Mouse (Mus musculus) forebrain, embryonic 10.5 days (tissue): ENCODE measurements at regions not wholly inside any gene's neighbourhood (a gene's known extent, or its start where the extent isn't known, plus 50 kb on each side); places are given as distances from the start of the nearest gene placed in this dataset.

ENCODE experiments used
- DNase-seq: peaks from one replicate; pipeline ENCODE4 v3.0.0-alpha.2; 2017; ENCODE audit warnings: low spot score; ENCODE audit errors: extremely low spot score
- H3K27ac ChIP-seq: fragments of 300-500 bp; sonication (generic); 2 replicates; pipeline ENCODE4 v1.5.1; 2016; ENCODE audit warnings: mild to moderate bottlenecking
- H3K27me3 ChIP-seq: fragments of 300-500 bp; sonication (generic); 2 replicates; pipeline ENCODE4 v1.6.1; 2016; ENCODE audit warnings: mild to moderate bottlenecking; ENCODE audit not compliant: poor library complexity, severe bottlenecking
- H3K36me3 ChIP-seq: fragments of 300-500 bp; sonication (generic); replicated peaks from 2 replicates; pipeline ENCODE4 v1.6.1; 2016; ENCODE audit warnings: mild to moderate bottlenecking, moderate library complexity
- H3K4me1 ChIP-seq: fragments of 300-500 bp; sonication (generic); 2 replicates; pipeline ENCODE4 v1.6.1; 2016
- H3K4me3 ChIP-seq: fragments of 300-500 bp; sonication (generic); 2 replicates; pipeline ENCODE4 v1.5.1; 2016; ENCODE audit warnings: mild to moderate bottlenecking, moderate library complexity
- H3K9me3 ChIP-seq: fragments of 300-500 bp; sonication (generic); 2 replicates; pipeline ENCODE4 v1.6.1; 2016; ENCODE audit warnings: mild to moderate bottlenecking, moderate library complexity
- WGBS: fragments of 180-500 bp; shearing (Covaris S2); methylation state at CpG from one replicate; pipeline ENCODE4 v1.1.7; 2016; 5-methylcytosine and 5-hydroxymethylcytosine counted together

- no peak overlapping the region for H3K4me3 ChIP-seq
- DNase-seq: no peak
- no peaks in the 10 kb centered on the region for H3K36me3 ChIP-seq
- no peaks in the 10 kb centered on the region for H3K27me3 ChIP-seq
- 90% methylated on average over 5 of the region's 5 CpGs for WGBS
- peaks cover 3% of the 10 kb centered on the region for H3K4me1 ChIP-seq
- no peak overlapping the region for H3K27ac ChIP-seq
- H3K9me3 ChIP-seq: no peaks in the 10 kb centered on the region
These were observed 253.8 kb downstream of the Bckdhb start for GRCm38 (mm10) chr9:84178705-84179104.

GRCm38 (mm10) chr9:84179238-84179637 lies 254.3 kb downstream of the Bckdhb start:
- H3K27me3 ChIP-seq: no peaks in the 10 kb centered on the region
- H3K36me3 ChIP-seq: no peaks in the 10 kb centered on the region
- no peak overlapping the region for H3K27ac ChIP-seq
- no peaks in the 10 kb centered on the region for H3K9me3 ChIP-seq
- H3K4me1 ChIP-seq: peaks cover 7% of the 10 kb centered on the region
- no peak overlapping the region for H3K4me3 ChIP-seq
- WGBS: 45% methylated on average over 4 of the region's 4 CpGs
- no peak for DNase-seq

DNA sequence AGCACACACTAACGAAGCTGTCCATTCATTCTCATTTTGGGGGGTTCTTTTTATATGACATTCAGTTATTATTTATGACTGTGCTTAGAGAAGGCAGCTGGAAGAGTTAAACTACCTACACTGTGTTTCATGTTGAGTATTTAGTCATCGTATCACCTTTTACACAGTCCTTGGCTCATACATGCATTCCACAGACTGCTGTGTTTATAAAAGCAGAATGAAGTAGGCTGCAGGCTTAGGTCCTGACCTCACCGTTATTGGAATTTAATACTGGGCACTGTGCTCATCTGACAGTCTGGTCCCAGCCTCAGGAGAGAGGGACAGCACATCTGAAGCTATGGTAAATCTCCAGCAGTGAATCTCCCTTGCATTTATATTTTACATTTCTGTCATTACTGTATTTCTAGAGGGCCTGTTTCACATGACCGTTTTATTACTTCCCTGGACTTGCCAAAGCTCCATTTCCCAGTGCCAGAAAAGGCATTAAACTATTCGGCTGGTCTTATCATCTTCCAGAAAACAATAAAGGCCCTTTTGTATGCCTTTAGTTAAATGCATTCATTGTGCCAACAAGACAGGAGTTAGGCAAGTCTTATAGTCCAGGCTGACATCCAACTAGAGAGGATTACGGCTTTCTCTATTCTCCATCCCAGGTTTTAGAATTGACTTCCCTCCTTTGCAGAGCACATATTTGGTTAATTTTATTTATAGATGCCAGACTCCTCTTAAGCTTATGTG lies 258.9 kb downstream of the Bckdhb start:
- H3K4me3 ChIP-seq: no peak overlapping the region
- peaks cover 7% of the 10 kb centered on the region for H3K4me1 ChIP-seq
- no peaks in the 10 kb centered on the region for H3K36me3 ChIP-seq
- H3K27me3 ChIP-seq: no peaks in the 10 kb centered on the region
- no peak overlapping the region for H3K27ac ChIP-seq
- no peaks in the 10 kb centered on the region for H3K9me3 ChIP-seq
- no peak for DNase-seq
- 76% methylated on average over 6 of the region's 6 CpGs for WGBS

GRCm38 (mm10) chr9:84187531-84187930 lies 262.6 kb downstream of the Bckdhb start:
- 83% methylated on average over 3 of the region's 3 CpGs for WGBS
- DNase-seq: no peak
- Histone ChIP-seq H3K27me3 (no peaks in the 10 kb centered on the region), H3K9me3 (no peaks in the 10 kb centered on the region), H3K27ac (no peak overlapping the region), H3K4me1 (peaks cover 7% of the 10 kb centered on the region), H3K4me3 (no peak overlapping the region), H3K36me3 (no peaks in the 10 kb centered on the region)

- H3K4me3 ChIP-seq: no peak overlapping the region
- no peak for DNase-seq
- no peaks in the 10 kb centered on the region for H3K9me3 ChIP-seq
- no peaks in the 10 kb centered on the region for H3K27me3 ChIP-seq
- H3K36me3 ChIP-seq: no peaks in the 10 kb centered on the region
- no peaks in the 10 kb centered on the region for H3K4me1 ChIP-seq
- no peak overlapping the region for H3K27ac ChIP-seq
- 89% methylated on average over 1 of the region's 1 CpGs for WGBS
These were observed 268.5 kb downstream of the Bckdhb start for GRCm38 (mm10) chr9:84193405-84193804.

DNA sequence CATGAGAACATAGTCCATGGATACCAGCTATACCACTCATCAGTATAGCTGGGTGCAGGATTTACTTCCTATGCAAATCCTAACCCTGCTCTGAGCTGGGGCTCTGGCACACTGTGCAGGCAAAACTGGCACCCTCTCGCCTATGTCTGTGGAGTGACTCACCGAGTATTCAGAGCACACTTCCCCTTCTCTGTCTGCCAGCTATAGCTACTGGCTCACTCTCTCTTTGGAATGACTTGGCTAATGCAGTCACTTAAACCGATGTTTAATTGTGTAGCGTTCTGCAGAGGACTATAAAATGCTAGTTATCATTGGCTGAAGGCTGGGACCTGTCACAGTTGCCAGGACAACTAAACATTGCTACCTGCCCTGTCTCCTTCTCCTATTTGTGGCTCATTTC lies 269.8 kb downstream of the Bckdhb start:
- Histone ChIP-seq H3K4me3 (no peak overlapping the region), H3K27ac (no peak overlapping the region), H3K4me1 (no peaks in the 10 kb centered on the region), H3K27me3 (no peaks in the 10 kb centered on the region), H3K9me3 (no peaks in the 10 kb centered on the region), H3K36me3 (no peaks in the 10 kb centered on the region)
- DNase-seq: no peak
- WGBS: 83% methylated on average over 4 of the region's 4 CpGs

- Histone ChIP-seq H3K4me3 (no peak overlapping the region), H3K9me3 (no peaks in the 10 kb centered on the region), H3K27me3 (no peaks in the 10 kb centered on the region), H3K36me3 (no peaks in the 10 kb centered on the region), H3K27ac (no peak overlapping the region), H3K4me1 (no peaks in the 10 kb centered on the region)
- DNase-seq: no peak
- 88% methylated on average over 4 of the region's 4 CpGs for WGBS
These were observed 270.4 kb downstream of the Bckdhb start for GRCm38 (mm10) chr9:84195338-84195737.

DNA sequence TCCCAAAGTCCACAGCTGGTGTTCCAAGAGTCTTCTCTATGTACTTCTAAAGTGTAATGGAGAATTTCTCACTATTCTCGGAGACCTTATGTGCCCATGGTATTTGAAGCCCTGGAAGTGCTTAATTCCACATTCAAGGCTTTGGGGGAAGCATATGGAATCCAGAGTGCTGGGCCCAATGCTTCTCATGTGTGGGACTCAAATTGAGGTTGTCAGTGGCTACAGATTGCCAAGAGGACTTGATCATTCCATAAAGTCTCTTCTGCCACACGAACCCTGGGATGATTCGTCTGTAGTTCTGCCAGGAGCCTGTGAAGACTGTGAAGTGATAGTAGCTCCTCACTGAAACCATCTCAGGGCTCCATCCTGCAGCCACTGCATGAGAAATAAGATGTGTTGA lies 275.3 kb downstream of the Bckdhb start:
- H3K27ac ChIP-seq: no peak overlapping the region
- H3K4me3 ChIP-seq: no peak overlapping the region
- no peak for DNase-seq
- H3K36me3 ChIP-seq: no peaks in the 10 kb centered on the region
- H3K4me1 ChIP-seq: no peaks in the 10 kb centered on the region
- 93% methylated on average over 3 of the region's 3 CpGs for WGBS
- H3K9me3 ChIP-seq: no peaks in the 10 kb centered on the region
- no peaks in the 10 kb centered on the region for H3K27me3 ChIP-seq

GRCm38 (mm10) chr9:84204056-84204455 lies 279.1 kb downstream of the Bckdhb start:
- Histone ChIP-seq H3K9me3 (no peaks in the 10 kb centered on the region), H3K36me3 (no peaks in the 10 kb centered on the region), H3K27me3 (no peaks in the 10 kb centered on the region), H3K4me1 (no peaks in the 10 kb centered on the region), H3K27ac (no peak overlapping the region), H3K4me3 (no peak overlapping the region)
- 87% methylated on average over 3 of the region's 3 CpGs for WGBS
- DNase-seq: no peak

- H3K4me1 ChIP-seq: no peaks in the 10 kb centered on the region
- H3K9me3 ChIP-seq: no peaks in the 10 kb centered on the region
- H3K27ac ChIP-seq: no peak overlapping the region
- no peak overlapping the region for H3K4me3 ChIP-seq
- no peak for DNase-seq
- no peaks in the 10 kb centered on the region for H3K36me3 ChIP-seq
- 88% methylated on average over 4 of the region's 4 CpGs for WGBS
- no peaks in the 10 kb centered on the region for H3K27me3 ChIP-seq
These were observed 315.6 kb downstream of the Bckdhb start for GRCm38 (mm10) chr9:84240491-84240975.

DNA sequence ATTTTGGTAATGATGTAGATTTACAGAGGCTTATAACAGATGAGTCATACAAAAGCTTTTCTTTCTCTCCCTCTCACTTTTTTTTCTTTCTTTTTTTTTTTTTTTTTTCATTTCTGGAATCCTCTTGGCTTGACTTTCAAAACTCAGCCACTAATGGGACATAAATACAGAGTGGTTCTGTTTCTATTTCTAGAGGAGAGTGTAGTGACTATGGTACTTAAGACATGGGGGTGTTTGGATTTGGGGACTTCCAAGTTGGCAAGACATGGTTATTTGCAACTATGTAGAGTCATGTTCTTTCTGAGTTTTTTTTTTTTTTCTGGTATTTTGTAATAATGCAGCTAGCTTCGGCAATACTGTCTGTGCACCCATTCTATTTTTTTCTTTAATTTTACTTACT lies 324.8 kb downstream of the Bckdhb start:
- no peak for DNase-seq
- no peaks in the 10 kb centered on the region for H3K27me3 ChIP-seq
- H3K9me3 ChIP-seq: no peaks in the 10 kb centered on the region
- WGBS: 94% methylated on average over 1 of the region's 1 CpGs
- no peak overlapping the region for H3K27ac ChIP-seq
- no peak overlapping the region for H3K4me3 ChIP-seq
- H3K36me3 ChIP-seq: no peaks in the 10 kb centered on the region
- H3K4me1 ChIP-seq: peaks cover 12% of the 10 kb centered on the region

GRCm38 (mm10) chr9:84253022-84253991 lies 328.4 kb downstream of the Bckdhb start:
- Histone ChIP-seq H3K27me3 (no peaks in the 10 kb centered on the region), H3K4me3 (no peak overlapping the region), H3K9me3 (no peaks in the 10 kb centered on the region), H3K27ac (0 out of 2 replicates have a peak overlapping the region, but pooled peaks have one; percentile 4), H3K4me1 (peaks cover 16% of the 10 kb centered on the region), H3K36me3 (no peaks in the 10 kb centered on the region)
- WGBS: 19% methylated on average over 7 of the region's 7 CpGs
- DNase-seq: peak; percentile 65

DNA sequence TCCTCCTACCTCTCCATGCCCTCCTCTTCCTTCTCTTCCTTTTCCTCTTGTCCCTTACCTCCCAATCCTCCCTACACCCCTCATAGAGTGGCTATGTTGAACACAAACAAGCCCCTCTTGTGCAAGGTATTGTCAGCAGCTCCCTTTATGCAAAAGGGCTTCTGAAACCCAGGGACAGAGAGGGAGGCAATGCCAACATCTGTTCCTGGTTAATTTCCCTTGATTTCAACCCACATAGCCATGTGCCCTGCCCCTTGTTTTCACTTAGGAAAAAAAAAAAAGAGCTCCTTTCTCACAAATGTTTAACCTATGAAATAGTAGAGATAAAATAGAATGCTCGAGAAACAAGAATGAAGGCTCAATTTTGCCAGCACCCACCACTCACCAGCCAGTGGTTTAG lies 333.5 kb downstream of the Bckdhb start:
- no peak overlapping the region for H3K4me3 ChIP-seq
- H3K27me3 ChIP-seq: no peaks in the 10 kb centered on the region
- no peaks in the 10 kb centered on the region for H3K36me3 ChIP-seq
- 76% methylated on average over 1 of the region's 1 CpGs for WGBS
- no peak for DNase-seq
- 0 out of 2 replicates have a peak overlapping the region, but pooled peaks have one; percentile 25 for H3K27ac ChIP-seq
- peaks cover 11% of the 10 kb centered on the region for H3K4me1 ChIP-seq
- H3K9me3 ChIP-seq: no peaks in the 10 kb centered on the region
